Mouse (Mus musculus): ENCODE data around the gene Gapvd1. TPM values are rescaled to one million over a fixed set of nuclear protein-coding genes. Genes with fewer than 3 reads are reported as not detected.
"Not testable (repeated sequence)": the region's sequence is repeated elsewhere in the genome, so short reads cannot be mapped to it uniquely, and the experiment has no call there.

The Gapvd1 gene
- 92.9 and 104 TPM in 2 replicates for polyA plus RNA-seq (2016; fragmentation: Nextera tagmentation; extraction: Ambion mirVana)

- Histone ChIP-seq H3K4me1 (replicated peaks) (peaks cover 5% of the 10 kb centered on the region), H3K4me3 (replicated peaks) (peak within 1 kb of the TSS; percentile 98), H3K27me3 (no peaks in the 10 kb centered on the region), H3K9me3 (no peaks in the 10 kb centered on the region), H3K4me2 (peak within 1 kb of the TSS; percentile 68), H3K36me3 (no peaks in the 10 kb centered on the region), H3K9ac (replicated peaks) (peak within 1 kb of the TSS; percentile 96), H3K27ac (peak within 1 kb of the TSS; percentile 93)
- WGBS = 2% methylated on average over 13 of the region's 14 CpGs
- ATAC-seq (ENCODE audit: insufficient number of reproducible peaks, insufficient read depth, low FRiP score, low TSS enrichment, low read depth) = no peak
These were observed at the start of gene Gapvd1 for GRCm38 (mm10) chr2:34754551-34755358. Gene Gapvd1, minus strand, starts transcription at chr2:34755232.

- H3K36me3 ChIP-seq = peaks cover 52% of the 10 kb centered on the region
- H3K9ac ChIP-seq (replicated peaks) = no peak overlapping the region
- 86% methylated on average over 1 of the region's 1 CpGs for WGBS
These were observed 49.8 kb upstream of the Gapvd1 start for GRCm38 (mm10) chr2:34804815-34805214.

GRCm38 (mm10) chr2:34804172-34804571 lies 49.1 kb upstream of the Gapvd1 start:
- H3K27ac ChIP-seq = no peak overlapping the region
- no peak overlapping the region for H3K4me3 ChIP-seq (replicated peaks)
- WGBS = 96% methylated on average over 2 of the region's 2 CpGs
- H3K9me3 ChIP-seq = no peaks in the 10 kb centered on the region
- peaks cover 13% of the 10 kb centered on the region for H3K4me1 ChIP-seq (replicated peaks)
- no peaks in the 10 kb centered on the region for H3K27me3 ChIP-seq
- peak overlapping the region; percentile 78; the same call in 1 of the 2 replicates for H3K4me2 ChIP-seq
- no peak for ATAC-seq (ENCODE audit: insufficient number of reproducible peaks, insufficient read depth, low FRiP score, low TSS enrichment, low read depth)
- H3K36me3 ChIP-seq = peaks cover 46% of the 10 kb centered on the region
- H3K9ac ChIP-seq (replicated peaks) = no peak overlapping the region

More at GRCm38 (mm10) chr2:34804815-34805214, 49.8 kb upstream of the Gapvd1 start:
- no peak for ATAC-seq (ENCODE audit: insufficient number of reproducible peaks, insufficient read depth, low FRiP score, low TSS enrichment, low read depth)
- H3K4me1 ChIP-seq (replicated peaks) = peaks cover 11% of the 10 kb centered on the region
- H3K9me3 ChIP-seq = no peaks in the 10 kb centered on the region
- no peak overlapping the region for H3K27ac ChIP-seq
- H3K4me3 ChIP-seq (replicated peaks) = no peak overlapping the region
- H3K27me3 ChIP-seq = no peaks in the 10 kb centered on the region
- H3K4me2 ChIP-seq = no peak overlapping the region

- 65% methylated on average over 3 of the region's 3 CpGs for WGBS
- no peaks in the 10 kb centered on the region for H3K27me3 ChIP-seq
- peaks cover 17% of the 10 kb centered on the region for H3K4me1 ChIP-seq (replicated peaks)
- no peaks in the 10 kb centered on the region for H3K9me3 ChIP-seq
- no peak overlapping the region for H3K27ac ChIP-seq
- peak overlapping the region; percentile 78 for H3K4me2 ChIP-seq
- ATAC-seq (ENCODE audit: insufficient number of reproducible peaks, insufficient read depth, low FRiP score, low TSS enrichment, low read depth) = no peak
- peak overlapping the region; percentile 23; the same call in 1 of the 2 replicates for H3K9ac ChIP-seq (replicated peaks)
- H3K36me3 ChIP-seq = peaks cover 42% of the 10 kb centered on the region
- H3K4me3 ChIP-seq (replicated peaks) = peak overlapping the region; percentile 17
These were observed 48.7 kb upstream of the Gapvd1 start for GRCm38 (mm10) chr2:34803746-34804145.

- Histone ChIP-seq H3K27ac (peak overlapping the region; percentile 90), H3K4me2 (peak overlapping the region; percentile 78), H3K4me3 (replicated peaks) (peak overlapping the region; percentile 68), H3K4me1 (replicated peaks) (peaks cover 23% of the 10 kb centered on the region), H3K36me3 (peaks cover 33% of the 10 kb centered on the region), H3K9ac (replicated peaks) (peak overlapping the region; percentile 75)
- H3K9me3 ChIP-seq, H3K27me3 ChIP-seq: not testable (repeated sequence)
- under 1% methylated on average over 29 of the region's 32 CpGs for WGBS
- ATAC-seq (ENCODE audit: insufficient number of reproducible peaks, insufficient read depth, low FRiP score, low TSS enrichment, low read depth) = peak; percentile 27; the same call in 1 of the 2 replicates
These were observed 47.7 kb upstream of the Gapvd1 start for GRCm38 (mm10) chr2:34802565-34803245.

- Histone ChIP-seq H3K4me2 (peak overlapping the region; percentile 50), H3K4me3 (replicated peaks) (peak overlapping the region; percentile 68), H3K27me3 (no peaks in the 10 kb centered on the region), H3K9ac (replicated peaks) (peak overlapping the region; percentile 75), H3K27ac (peak overlapping the region; percentile 90), H3K4me1 (replicated peaks) (peaks cover 23% of the 10 kb centered on the region), H3K9me3 (no peaks in the 10 kb centered on the region), H3K36me3 (peaks cover 28% of the 10 kb centered on the region)
- WGBS = 6% methylated on average over 39 of the region's 39 CpGs
- ATAC-seq (ENCODE audit: insufficient number of reproducible peaks, insufficient read depth, low FRiP score, low TSS enrichment, low read depth) = peak; percentile 92
These were observed 46.8 kb upstream of the Gapvd1 start for GRCm38 (mm10) chr2:34801516-34802482.

GRCm38 (mm10) chr2:34800371-34800770 lies 45.3 kb upstream of the Gapvd1 start:
- no peak overlapping the region for H3K27ac ChIP-seq
- H3K36me3 ChIP-seq = peaks cover 24% of the 10 kb centered on the region
- no peak for ATAC-seq (ENCODE audit: insufficient number of reproducible peaks, insufficient read depth, low FRiP score, low TSS enrichment, low read depth)
- WGBS = 81% methylated on average over 7 of the region's 7 CpGs
- peaks cover 23% of the 10 kb centered on the region for H3K4me1 ChIP-seq (replicated peaks)
- H3K27me3 ChIP-seq = no peaks in the 10 kb centered on the region
- H3K4me2 ChIP-seq = peak overlapping the region; percentile 75
- no peak overlapping the region; the same call in 1 of the 2 replicates for H3K4me3 ChIP-seq (replicated peaks)
- H3K9ac ChIP-seq (replicated peaks) = no peak overlapping the region
- no peaks in the 10 kb centered on the region for H3K9me3 ChIP-seq

GRCm38 (mm10) chr2:34799357-34800256 lies 44.6 kb upstream of the Gapvd1 start, which contains the start of gene Rabepk:
Gene Rabepk, minus strand, starts transcription at chr2:34799912.
- Histone ChIP-seq H3K4me2 (peak within 1 kb of the TSS; percentile 75), H3K36me3 (peaks cover 26% of the 10 kb centered on the region), H3K4me1 (replicated peaks) (peaks cover 23% of the 10 kb centered on the region), H3K27me3 (no peaks in the 10 kb centered on the region), H3K9me3 (no peaks in the 10 kb centered on the region), H3K9ac (replicated peaks) (peak within 1 kb of the TSS; percentile 66), H3K4me3 (replicated peaks) (peak within 1 kb of the TSS; percentile 69), H3K27ac (peak within 1 kb of the TSS; percentile 84)
- WGBS = 5% methylated on average over 44 of the region's 44 CpGs
- ATAC-seq (ENCODE audit: insufficient number of reproducible peaks, insufficient read depth, low FRiP score, low TSS enrichment, low read depth) = peak; percentile 75

GRCm38 (mm10) chr2:34795426-34795825 lies 40.4 kb upstream of the Gapvd1 start:
- 94% methylated on average over 7 of the region's 7 CpGs for WGBS
- Histone ChIP-seq H3K9me3 (no peaks in the 10 kb centered on the region), H3K27ac (no peak overlapping the region), H3K4me2 (no peak overlapping the region), H3K4me3 (replicated peaks) (no peak overlapping the region), H3K9ac (replicated peaks) (no peak overlapping the region), H3K36me3 (peaks cover 29% of the 10 kb centered on the region), H3K27me3 (no peaks in the 10 kb centered on the region), H3K4me1 (replicated peaks) (peaks cover 11% of the 10 kb centered on the region)
- no peak for ATAC-seq (ENCODE audit: insufficient number of reproducible peaks, insufficient read depth, low FRiP score, low TSS enrichment, low read depth)

GRCm38 (mm10) chr2:34794511-34794910 lies 39.5 kb upstream of the Gapvd1 start:
- WGBS = 93% methylated on average over 2 of the region's 2 CpGs
- H3K9me3 ChIP-seq = no peaks in the 10 kb centered on the region
- no peak overlapping the region for H3K4me2 ChIP-seq
- H3K36me3 ChIP-seq = peaks cover 37% of the 10 kb centered on the region
- H3K4me3 ChIP-seq (replicated peaks) = no peak overlapping the region
- no peak overlapping the region for H3K27ac ChIP-seq
- no peaks in the 10 kb centered on the region for H3K27me3 ChIP-seq
- ATAC-seq (ENCODE audit: insufficient number of reproducible peaks, insufficient read depth, low FRiP score, low TSS enrichment, low read depth) = no peak
- no peak overlapping the region for H3K9ac ChIP-seq (replicated peaks)
- H3K4me1 ChIP-seq (replicated peaks) = peaks cover 11% of the 10 kb centered on the region

All from limb, embryonic 12.5 days (tissue).